Comparison of ENCODE assay signal across 12 mouse cellular contexts in the genomic region with DNA sequence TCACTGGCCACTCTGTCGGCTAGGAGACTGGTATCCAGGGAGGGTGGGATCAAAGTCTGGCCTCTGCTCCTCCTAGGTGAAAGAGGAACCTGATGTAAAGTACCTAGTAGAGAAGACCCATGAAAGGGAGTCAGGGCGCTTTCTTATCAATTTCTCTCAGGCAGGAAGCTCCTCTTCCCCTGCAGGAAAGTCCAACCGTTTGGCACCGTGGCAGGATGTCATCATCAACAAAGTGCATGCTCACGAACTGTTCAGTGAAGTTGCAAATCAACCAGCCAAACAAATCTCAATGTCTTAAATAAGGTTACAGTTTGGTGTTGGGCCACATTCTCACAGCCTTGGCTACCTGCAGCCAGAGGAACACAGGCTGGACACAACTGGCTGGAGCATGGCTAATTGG.
DNase-seq lines count a peak whose midpoint lies in the region; ATAC-seq lines count a peak whose summit lies in the region.
"Had no signal": no experiment of that assay in that cellular context is flagged by ENCODE, and none has a peak within 500 bp of the region (broad histone marks: within the 10 kb centered on the region; RNA-seq: fewer than 3 reads in every experiment).

No protein-coding gene starts in this region.

- H3K27me3 ChIP-seq in kidney, embryonic 16.5 days (ENCODE audit: insufficient read depth, low read length): no peaks in the 10 kb centered on the region
- H3K27me3 ChIP-seq in liver, embryonic 15.5 days: no peaks in the 10 kb centered on the region
- no peaks in the 10 kb centered on the region for H3K27me3 ChIP-seq in forebrain, embryonic 15.5 days
- no peaks in the 10 kb centered on the region for H3K27me3 ChIP-seq in heart, embryonic 11.5 days (ENCODE audit: control insufficient read depth, insufficient read depth, low read length)
- H3K27me3 ChIP-seq: hindbrain, embryonic 12.5 days; limb, embryonic 12.5 days had no signal

- no peak for ATAC-seq in kidney, embryonic 16.5 days (ENCODE audit: low FRiP score, low TSS enrichment)
- ATAC-seq in hematopoietic stem cell, adult 5-6 weeks (replicated peaks in 1 of 2; ENCODE audit: insufficient read depth in 1 of 2, low FRiP score in 2 of 2, low TSS enrichment in 1 of 2, low read depth in 1 of 2, poor library complexity in 2 of 2, severe bottlenecking in 2 of 2): peak; percentile 92 to 93
- ATAC-seq in liver, embryonic 15.5 days (ENCODE audit: insufficient read depth): peak; percentile 60
- no peak for ATAC-seq in forebrain, embryonic 15.5 days (replicated peaks)
- no peak for ATAC-seq in heart, embryonic 11.5 days (replicated peaks; ENCODE audit: insufficient number of reproducible peaks, low FRiP score, low TSS enrichment)

- no peaks in the 10 kb centered on the region for H3K9me3 ChIP-seq in kidney, embryonic 16.5 days (ENCODE audit: low read length)
- H3K9me3 ChIP-seq in liver, embryonic 15.5 days (replicated peaks): no peaks in the 10 kb centered on the region
- H3K9me3 ChIP-seq in forebrain, embryonic 15.5 days: no peaks in the 10 kb centered on the region
- H3K9me3 ChIP-seq in heart, embryonic 11.5 days (replicated peaks; ENCODE audit: control insufficient read depth, low read length): no peaks in the 10 kb centered on the region
- H3K9me3 ChIP-seq: heart, embryonic 10.5 days; hindbrain, embryonic 12.5 days; limb, embryonic 12.5 days had no signal

- H3K36me3 ChIP-seq in kidney, embryonic 16.5 days (ENCODE audit: insufficient read depth, low read length): no peaks in the 10 kb centered on the region
- no peaks in the 10 kb centered on the region for H3K36me3 ChIP-seq in liver, embryonic 15.5 days (replicated peaks)
- no peaks in the 10 kb centered on the region for H3K36me3 ChIP-seq in forebrain, embryonic 15.5 days
- no peaks in the 10 kb centered on the region for H3K36me3 ChIP-seq in heart, embryonic 11.5 days (ENCODE audit: control insufficient read depth, insufficient read depth, low read length)
- H3K36me3 ChIP-seq: heart, embryonic 10.5 days; hindbrain, embryonic 12.5 days; limb, embryonic 12.5 days had no signal

- whole genome bisulfite sequencing in kidney, embryonic 16.5 days: 60% methylated on average over 5 of the region's 5 CpGs
- WGBS in liver, embryonic 15.5 days (ENCODE audit: insufficient replicate concordance): 7% methylated on average over 5 of the region's 5 CpGs
- 80% methylated on average over 5 of the region's 5 CpGs for WGBS in forebrain, embryonic 15.5 days
- 44% methylated on average over 5 of the region's 5 CpGs for WGBS in heart, embryonic 11.5 days (ENCODE audit: insufficient replicate concordance)

- H3K27ac ChIP-seq in kidney, embryonic 16.5 days (ENCODE audit: low read length): no peak overlapping the region
- H3K27ac ChIP-seq in liver, embryonic 15.5 days (replicated peaks): no peak overlapping the region
- H3K27ac ChIP-seq in forebrain, embryonic 15.5 days (replicated peaks): no peak overlapping the region
- no peak overlapping the region for H3K27ac ChIP-seq in heart, embryonic 11.5 days (ENCODE audit: low read depth, low read length)
- H3K27ac ChIP-seq: heart, embryonic 10.5 days; hindbrain, embryonic 12.5 days; limb, embryonic 12.5 days had no signal

- peak; percentile 28 for DNase-seq in kidney, postnatal 10 days
- peak; percentile 54 for DNase-seq in MEL-GATA-1-ER (ENCODE audit: extremely low read depth, low read depth)
- no peak for DNase-seq in heart, postnatal 14 days
- DNase-seq: right cerebral cortex, postnatal 4 days had no signal

- intact Hi-C loops in heart, postnatal 14 days (cut with DNase I): no loop called here

- no peak overlapping the region for H3K4me3 ChIP-seq in kidney, embryonic 16.5 days (ENCODE audit: low read length)
- no peak overlapping the region for H3K4me3 ChIP-seq in liver, embryonic 15.5 days (replicated peaks)
- no peak overlapping the region for H3K4me3 ChIP-seq in forebrain, embryonic 15.5 days
- H3K4me3 ChIP-seq in heart, embryonic 11.5 days (ENCODE audit: low read depth, low read length): no peak overlapping the region
- H3K4me3 ChIP-seq: heart, embryonic 10.5 days; hindbrain, embryonic 12.5 days; limb, embryonic 12.5 days had no signal

- peaks cover 10% of the 10 kb centered on the region; the same call in 1 of the 2 replicates for H3K4me1 ChIP-seq in kidney, embryonic 16.5 days (ENCODE audit: insufficient read depth, low read length)
- peaks cover 25% of the 10 kb centered on the region for H3K4me1 ChIP-seq in liver, embryonic 15.5 days (replicated peaks)
- no peaks in the 10 kb centered on the region; the same call in 1 of the 2 replicates for H3K4me1 ChIP-seq in forebrain, embryonic 15.5 days
- no peaks in the 10 kb centered on the region for H3K4me1 ChIP-seq in heart, embryonic 11.5 days (ENCODE audit: control insufficient read depth, insufficient read depth, low read length)

- no peak overlapping the region for H3K4me2 ChIP-seq in kidney, embryonic 16.5 days (replicated peaks; ENCODE audit: low read depth, low read length)
- H3K4me2 ChIP-seq in liver, embryonic 15.5 days: peak overlapping the region; percentile 19; the same call in 1 of the 2 replicates
- no peak overlapping the region for H3K4me2 ChIP-seq in forebrain, embryonic 15.5 days (replicated peaks)
- no peak overlapping the region for H3K4me2 ChIP-seq in heart, embryonic 11.5 days
- H3K4me2 ChIP-seq: hindbrain, embryonic 12.5 days; limb, embryonic 12.5 days had no signal

- H3K9ac ChIP-seq in kidney, embryonic 16.5 days (replicated peaks; ENCODE audit: low read length): no peak overlapping the region
- H3K9ac ChIP-seq in liver, embryonic 15.5 days: no peak overlapping the region
- no peak overlapping the region for H3K9ac ChIP-seq in forebrain, embryonic 15.5 days (replicated peaks)
- H3K9ac ChIP-seq in heart, embryonic 11.5 days (ENCODE audit: low read depth, low read length): no peak overlapping the region
- H3K9ac ChIP-seq: hindbrain, embryonic 12.5 days; limb, embryonic 12.5 days had no signal

Comparison
In these comparisons a context has a peak if more than half of its experiments do, and no peak if none do; other contexts are left out.
1. DNase-seq: peak in kidney, postnatal 10 days (single experiment) and MEL-GATA-1-ER (single experiment); none in heart, postnatal 14 days (0 of 2).
2. ATAC-seq: peak in hematopoietic stem cell, adult 5-6 weeks (2 of 2) and liver, embryonic 15.5 days (single experiment); none in kidney, embryonic 16.5 days (single experiment), forebrain, embryonic 15.5 days (single experiment) and heart, embryonic 11.5 days (single experiment).